Mouse (Mus musculus) ovary, postnatal 14 days (tissue): Measurements from ENCODE around the gene 4931428F04Rik.
A peak's percentile ranks its signal among the peaks of the same experiment; 100 is the strongest.
"Not testable (repeated sequence)": the region's sequence is repeated elsewhere in the genome, so short reads cannot be mapped to it uniquely, and the experiment has no call there.

ENCODE experiments used
- DNase-seq: peaks from one replicate; pipeline ENCODE4 v3.0.0; 2022; ENCODE audit warnings: low spot score

Gene 4931428F04Rik

GRCm38 (mm10) chr8:105261326-105261980 lies 28.2 kb downstream of the 4931428F04Rik start:
- no peak for DNase-seq

GRCm38 (mm10) chr8:105260371-105261099 lies 29.1 kb downstream of the 4931428F04Rik start:
- DNase-seq = no peak

GRCm38 (mm10) chr8:105259721-105260320 lies 29.8 kb downstream of the 4931428F04Rik start:
- DNase-seq = peak; percentile 73

GRCm38 (mm10) chr8:105258911-105259720 lies 30.5 kb downstream of the 4931428F04Rik start:
- DNase-seq = no peak

GRCm38 (mm10) chr8:105257318-105258114 lies 32.1 kb downstream of the 4931428F04Rik start:
- DNase-seq = no peak

GRCm38 (mm10) chr8:105254966-105255350 lies 34.7 kb downstream of the 4931428F04Rik start, which contains the start of gene B3gnt9:
TSS of gene B3gnt9 (minus strand) at chr8:105255153.
- DNase-seq = peak; percentile 68

- peak; percentile 86 for DNase-seq
Measured at GRCm38 (mm10) chr8:105254152-105254965, 35.3 kb downstream of the 4931428F04Rik start.

- no peak for DNase-seq
Measured at GRCm38 (mm10) chr8:105253766-105254151, 35.9 kb downstream of the 4931428F04Rik start.

DNA sequence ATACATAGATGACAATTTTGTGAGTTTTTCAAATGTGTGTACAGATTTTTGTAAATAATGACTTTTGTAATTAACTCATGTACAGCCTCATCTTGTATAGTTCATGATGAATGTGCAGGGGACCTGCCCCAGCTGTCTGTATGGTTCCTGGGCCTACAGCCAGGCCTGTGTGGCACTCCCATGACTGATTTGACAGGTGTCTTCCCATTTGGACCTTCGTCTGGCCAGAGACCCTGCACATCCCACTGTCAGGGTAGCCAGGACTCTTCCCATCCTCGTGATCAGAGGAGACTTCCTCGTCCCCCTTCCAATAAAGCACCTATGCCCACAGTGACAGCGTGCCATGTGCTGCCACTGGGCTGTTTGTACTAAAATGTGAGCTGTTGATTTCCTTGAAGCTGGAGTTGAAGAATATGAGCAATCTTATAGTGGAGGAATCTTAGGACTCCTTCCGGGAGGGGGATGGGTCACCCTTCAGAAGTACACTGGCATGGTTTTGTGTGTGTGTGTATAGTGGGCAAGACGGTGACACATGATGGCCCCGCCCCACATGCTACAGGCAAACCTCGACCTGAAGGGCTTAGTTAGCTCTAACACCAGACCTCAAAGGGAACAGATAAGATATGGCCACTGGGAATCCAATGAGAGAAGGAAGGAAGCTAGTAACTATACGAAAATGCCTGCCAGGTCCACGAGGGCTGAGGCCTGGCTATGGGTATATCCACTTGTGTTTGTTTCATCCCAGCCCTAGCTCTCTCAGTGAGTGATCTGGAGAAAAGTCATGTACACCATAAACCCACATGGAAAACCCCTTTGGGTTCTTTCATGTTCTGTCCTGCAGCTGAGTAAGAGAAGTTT lies 36.8 kb downstream of the 4931428F04Rik start:
- no peak for DNase-seq

DNA sequence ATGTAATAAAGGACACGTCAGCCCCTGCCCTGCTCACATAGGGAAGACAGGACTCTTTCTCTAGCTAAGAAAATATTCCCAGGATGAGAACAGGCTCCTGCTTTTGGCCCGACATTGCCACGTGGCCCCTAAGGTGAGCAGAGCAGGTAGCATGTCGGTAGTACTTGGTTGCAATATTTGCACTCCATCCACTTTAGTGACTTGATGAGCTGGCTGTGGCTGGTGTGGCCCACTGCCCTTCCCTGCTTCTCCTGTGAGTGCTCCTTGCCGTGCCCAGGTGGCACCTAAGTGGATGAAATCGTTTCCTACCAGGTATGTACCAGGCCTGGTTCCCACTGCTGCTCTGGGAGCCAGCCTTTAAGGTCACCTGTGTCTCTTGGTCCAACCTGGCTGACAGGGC lies 37.7 kb downstream of the 4931428F04Rik start:
- DNase-seq = no peak

- no peak for DNase-seq
Measured at GRCm38 (mm10) chr8:105241016-105241415, 48.6 kb downstream of the 4931428F04Rik start.

DNA sequence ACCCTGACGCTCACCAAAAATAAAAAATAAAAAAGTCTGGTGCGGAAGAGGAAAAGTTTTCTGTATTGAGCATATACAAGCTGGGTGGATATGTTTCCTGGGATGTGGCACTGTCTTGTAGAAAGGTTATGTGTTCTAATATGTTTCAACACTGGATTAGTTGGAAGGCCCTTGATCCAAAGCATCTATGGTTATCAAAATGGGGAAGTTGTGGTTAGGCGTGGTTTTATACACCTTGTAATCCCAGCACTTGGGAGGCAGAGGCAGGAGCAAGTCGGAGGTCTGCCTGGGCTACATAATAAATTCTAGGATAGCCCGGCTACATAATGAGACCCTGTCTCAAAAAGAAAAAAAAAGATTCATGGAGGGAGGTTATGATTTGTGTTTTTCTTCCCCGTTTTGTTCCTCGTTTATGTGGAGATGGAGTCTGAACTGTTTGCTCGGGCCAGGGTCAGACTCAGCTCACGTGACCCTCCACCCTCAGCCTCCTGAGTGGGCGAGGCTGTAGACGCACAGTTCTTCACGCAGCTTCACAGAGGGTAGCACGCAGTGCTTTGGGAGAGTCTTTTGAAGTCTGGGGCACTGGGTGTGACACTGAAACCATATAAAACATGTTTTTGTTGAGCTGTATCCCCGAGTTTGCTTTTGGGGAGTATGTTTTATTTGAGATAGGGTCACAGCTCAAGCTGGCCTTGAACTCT lies 52.1 kb downstream of the 4931428F04Rik start:
- DNase-seq = no peak

DNA sequence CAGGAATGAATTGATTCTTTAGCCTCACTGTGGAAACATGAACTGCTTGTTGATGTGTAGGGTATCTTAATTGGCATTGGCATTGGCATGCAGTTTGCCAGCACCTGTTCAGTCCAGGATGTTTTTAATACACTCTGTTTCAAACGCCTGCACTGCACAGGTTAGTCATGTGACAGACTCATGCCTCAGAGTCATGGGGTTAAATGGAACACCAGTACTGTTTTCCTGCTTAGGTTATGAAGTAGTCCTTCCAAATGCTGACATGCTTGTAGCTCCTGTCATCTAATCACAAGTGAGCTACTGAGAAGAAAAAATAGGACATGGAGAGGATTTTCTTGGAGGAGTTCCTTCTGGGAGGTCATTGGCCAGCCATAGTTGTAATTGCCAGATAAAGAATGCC lies 54.5 kb downstream of the 4931428F04Rik start:
- no peak for DNase-seq

GRCm38 (mm10) chr8:105233126-105233935 lies 56.3 kb downstream of the 4931428F04Rik start:
- DNase-seq = no peak

- DNase-seq = not testable (repeated sequence)
Measured at GRCm38 (mm10) chr8:105232321-105232693, 57.4 kb downstream of the 4931428F04Rik start.

- DNase-seq = no peak
Measured at GRCm38 (mm10) chr8:105231503-105232320, 58.0 kb downstream of the 4931428F04Rik start.
